In the genomic region with DNA sequence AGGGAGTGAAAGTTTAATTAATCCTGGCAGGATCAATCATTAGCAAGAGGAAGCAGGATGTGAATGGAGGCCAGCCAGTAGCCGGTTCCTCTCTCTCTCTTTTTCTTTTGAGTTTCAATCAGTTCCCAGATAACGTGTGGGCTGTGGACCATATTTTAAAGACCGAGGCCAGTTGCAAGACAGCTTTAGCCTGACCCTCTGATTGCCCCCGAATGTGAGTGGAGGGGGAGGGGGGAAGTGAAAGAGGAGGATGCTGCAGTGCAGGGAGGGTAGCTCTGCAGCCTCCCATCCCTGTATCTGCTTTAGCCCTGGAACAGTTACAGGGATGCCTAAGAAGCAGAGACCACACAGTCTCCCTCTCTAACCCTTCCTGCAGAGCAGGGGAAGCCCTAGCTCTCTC, we compare ENCODE assay signal across 17 mouse cellular contexts. TPM values are rescaled to one million over a fixed set of nuclear protein-coding genes. Genes with fewer than 3 reads are reported as not detected.
DNase-seq lines count a peak whose midpoint lies in the region; ATAC-seq lines count a peak whose summit lies in the region.
"Had no signal": no experiment of that assay in that cellular context is flagged by ENCODE, and none has a peak within 500 bp of the region (broad histone marks: within the 10 kb centered on the region; RNA-seq: fewer than 3 reads in every experiment).

No protein-coding gene starts in this region.

- H3K27me3 ChIP-seq in intestine, embryonic 14.5 days (replicated peaks; ENCODE audit: control insufficient read depth, insufficient read depth, low read length): no peaks in the 10 kb centered on the region
- no peaks in the 10 kb centered on the region for H3K27me3 ChIP-seq in intestine, embryonic 15.5 days (replicated peaks)
- H3K27me3 ChIP-seq in forebrain, embryonic 15.5 days: no peaks in the 10 kb centered on the region
- no peaks in the 10 kb centered on the region for H3K27me3 ChIP-seq in forebrain, embryonic 14.5 days (replicated peaks; ENCODE audit: control insufficient read depth, insufficient read depth, low read length)
- H3K27me3 ChIP-seq: heart, embryonic 12.5 days had no signal

- ATAC-seq in intestine, embryonic 14.5 days (replicated peaks; ENCODE audit: low FRiP score, low TSS enrichment, low read depth): no peak
- ATAC-seq in intestine, embryonic 15.5 days: no peak
- no peak for ATAC-seq in forebrain, embryonic 15.5 days (replicated peaks)
- no peak for ATAC-seq in forebrain, embryonic 14.5 days
- ATAC-seq: inflammation-experienced regulatory T-cells, adult 6 months had no signal

- H3K4me3 ChIP-seq in intestine, embryonic 14.5 days (ENCODE audit: low read depth, low read length): no peak overlapping the region
- H3K4me3 ChIP-seq in intestine, embryonic 15.5 days (replicated peaks): no peak overlapping the region
- peak overlapping the region; percentile 26 for H3K4me3 ChIP-seq in brown adipose tissue, adult 24 weeks (ENCODE audit: insufficient read depth, low read depth, low read length)
- no peak overlapping the region for H3K4me3 ChIP-seq in forebrain, embryonic 15.5 days
- no peak overlapping the region for H3K4me3 ChIP-seq in forebrain, embryonic 14.5 days (ENCODE audit: low read depth, low read length)
- H3K4me3 ChIP-seq: heart, embryonic 12.5 days; layer of hippocampus, adult 2 months; limb, embryonic 13.5 days had no signal

- H3K4me2 ChIP-seq in intestine, embryonic 14.5 days (ENCODE audit: low read length): peak overlapping the region; percentile 1; the same call in 1 of the 2 replicates
- no peak overlapping the region for H3K4me2 ChIP-seq in intestine, embryonic 15.5 days (replicated peaks)
- no peak overlapping the region for H3K4me2 ChIP-seq in forebrain, embryonic 15.5 days (replicated peaks)
- H3K4me2 ChIP-seq in forebrain, embryonic 14.5 days (ENCODE audit: low read length): no peak overlapping the region
- H3K4me2 ChIP-seq: heart, embryonic 12.5 days; limb, embryonic 13.5 days had no signal

- WGBS in intestine, embryonic 14.5 days: 2% methylated on average over 4 of the region's 4 CpGs
- WGBS in intestine, embryonic 15.5 days: 7% methylated on average over 4 of the region's 4 CpGs
- WGBS in forebrain, embryonic 15.5 days: 6% methylated on average over 4 of the region's 4 CpGs
- 5% methylated on average over 4 of the region's 4 CpGs for WGBS in forebrain, embryonic 14.5 days

- peaks cover 35% of the 10 kb centered on the region for H3K4me1 ChIP-seq in intestine, embryonic 14.5 days (replicated peaks; ENCODE audit: control insufficient read depth, insufficient read depth, low read length)
- peaks cover 4% of the 10 kb centered on the region; the same call in 1 of the 2 replicates for H3K4me1 ChIP-seq in intestine, embryonic 15.5 days (replicated peaks)
- no peaks in the 10 kb centered on the region for H3K4me1 ChIP-seq in brown adipose tissue, adult 24 weeks (ENCODE audit: control insufficient read depth, insufficient read depth, insufficient read length, low read length)
- H3K4me1 ChIP-seq in forebrain, embryonic 15.5 days: 0 out of 2 replicates have a peak, but pooled peaks cover 4% of the 10 kb centered on the region
- no peaks in the 10 kb centered on the region for H3K4me1 ChIP-seq in forebrain, embryonic 14.5 days (ENCODE audit: control insufficient read depth, insufficient read depth, low read length)

- H3K36me3 ChIP-seq in intestine, embryonic 14.5 days (ENCODE audit: control insufficient read depth, insufficient read depth, low read length): no peaks in the 10 kb centered on the region
- no peaks in the 10 kb centered on the region for H3K36me3 ChIP-seq in intestine, embryonic 15.5 days
- no peaks in the 10 kb centered on the region for H3K36me3 ChIP-seq in forebrain, embryonic 15.5 days
- H3K36me3 ChIP-seq in forebrain, embryonic 14.5 days (ENCODE audit: control insufficient read depth, insufficient read depth, low read length): no peaks in the 10 kb centered on the region
- H3K36me3 ChIP-seq: heart, embryonic 12.5 days; limb, embryonic 13.5 days had no signal

- no peak for DNase-seq in intestine, embryonic 14.5 days (ENCODE audit: low spot score)
- DNase-seq in embryo, embryonic 11 days: peak; percentile 31
- peak; percentile 8 to 15 for DNase-seq in kidney, postnatal 36 days
- DNase-seq in forebrain, embryonic 14.5 days (ENCODE audit: low spot score): no peak
- DNase-seq: adrenal gland, postnatal 10 days; cerebellum, adult 11-12 months; cerebellum, postnatal 36 days; gastrocnemius, postnatal 25 days; lung, postnatal 36 days; right cerebral cortex, postnatal 25 days had no signal

- H3K27ac ChIP-seq in intestine, embryonic 14.5 days (ENCODE audit: low read depth): no peak overlapping the region
- H3K27ac ChIP-seq in intestine, embryonic 15.5 days: no peak overlapping the region
- H3K27ac ChIP-seq in brown adipose tissue, adult 24 weeks (replicated peaks; ENCODE audit: low read depth, low read length): 0 out of 2 replicates have a peak overlapping the region, but pooled peaks have one; percentile 3
- H3K27ac ChIP-seq in forebrain, embryonic 15.5 days (replicated peaks): no peak overlapping the region
- no peak overlapping the region for H3K27ac ChIP-seq in forebrain, embryonic 14.5 days (ENCODE audit: low read depth, low read length)
- H3K27ac ChIP-seq: layer of hippocampus, adult 2 months; limb, embryonic 13.5 days had no signal

- no peaks in the 10 kb centered on the region for H3K9me3 ChIP-seq in intestine, embryonic 14.5 days (ENCODE audit: control insufficient read depth, low read length)
- no peaks in the 10 kb centered on the region for H3K9me3 ChIP-seq in intestine, embryonic 15.5 days
- no peaks in the 10 kb centered on the region for H3K9me3 ChIP-seq in forebrain, embryonic 15.5 days
- no peaks in the 10 kb centered on the region for H3K9me3 ChIP-seq in forebrain, embryonic 14.5 days (replicated peaks; ENCODE audit: control insufficient read depth, low read length)
- H3K9me3 ChIP-seq: heart, embryonic 12.5 days; limb, embryonic 13.5 days had no signal

- H3K9ac ChIP-seq in intestine, embryonic 14.5 days (ENCODE audit: low read length): no peak overlapping the region
- H3K9ac ChIP-seq in intestine, embryonic 15.5 days: no peak overlapping the region
- no peak overlapping the region for H3K9ac ChIP-seq in forebrain, embryonic 15.5 days (replicated peaks)
- H3K9ac ChIP-seq in forebrain, embryonic 14.5 days (ENCODE audit: low read length): no peak overlapping the region
- H3K9ac ChIP-seq: heart, embryonic 12.5 days; limb, embryonic 13.5 days had no signal

RNA-seq across cellular contexts. Expression of gene Rgs5, which starts 4.2 kb away (rescaled TPM):
- polyA plus RNA-seq in intestine, embryonic 14.5 days (2014; fragmentation: Nextera tagmentation; extraction: Ambion mirVana): 20.6 and 20.9 TPM in 2 replicates
- polyA plus RNA-seq in intestine, embryonic 15.5 days (2015; fragmentation: Nextera tagmentation; extraction: Ambion mirVana): 9.9 and 12.6 TPM in 2 replicates
- 206 and 220 TPM in 2 replicates for polyA plus RNA-seq in brown adipose tissue, adult 24 weeks (2012; ENCODE audit: insufficient read depth, insufficient read length, missing spikeins)
- 18.1 and 18.7 TPM in 2 replicates for polyA plus RNA-seq in forebrain, embryonic 15.5 days (2015; fragmentation: Nextera tagmentation; extraction: Ambion mirVana)
- 17.2 and 24.5 TPM in 2 replicates for polyA plus RNA-seq in forebrain, embryonic 14.5 days (2014; fragmentation: Nextera tagmentation; extraction: Ambion mirVana)

Comparison
In these comparisons a context has a peak if more than half of its experiments do, and no peak if none do; other contexts are left out.
1. DNase-seq: peak in embryo, embryonic 11 days (single experiment) and kidney, postnatal 36 days (2 of 2); none in intestine, embryonic 14.5 days (single experiment) and forebrain, embryonic 14.5 days (single experiment).